Mouse (Mus musculus): ENCODE data around the gene Gigyf1.

DNA sequence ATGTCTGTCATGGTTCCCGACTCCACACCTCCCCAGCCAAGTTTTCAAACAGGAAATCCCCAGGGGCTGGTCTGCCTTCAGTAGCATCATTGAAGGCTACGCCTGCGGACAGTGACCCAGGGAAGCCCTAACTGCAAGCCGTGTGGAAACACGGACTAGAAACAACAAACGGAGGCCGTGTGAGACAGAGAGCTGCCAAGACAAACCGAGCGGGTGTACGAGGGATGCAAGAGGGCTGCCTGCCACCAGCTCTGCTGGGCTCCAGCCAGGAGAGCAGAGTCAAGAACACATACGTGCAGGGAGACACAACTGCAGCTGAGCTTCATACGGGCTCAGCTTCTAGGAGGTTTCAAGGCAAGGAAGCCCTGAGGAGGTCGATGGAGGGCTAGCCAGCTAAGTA is 24.5 kb upstream of the Gigyf1 start:
- TF ChIP-seq CTCF (IDR thresholded peaks at IDR 0.05; ENCODE audit: control insufficient read depth, insufficient read depth, low read length) (no peak), POLR2A (IDR thresholded peaks at IDR 0.05; ENCODE audit: borderline replicate concordance, control insufficient read depth, low read depth, low read length) (no peak)
